Mouse (Mus musculus): Measurements from ENCODE around the gene Usp54. TPM values are rescaled to one million over a fixed set of nuclear protein-coding genes. Genes with fewer than 3 reads are reported as not detected.
"Not testable (repeated sequence)": the region's sequence is repeated elsewhere in the genome, so short reads cannot be mapped to it uniquely, and the experiment has no call there.

Gene Usp54
- total RNA-seq, 1 experiment from 2014 or later: 16.7 TPM

GRCm38 (mm10) chr14:20609519-20609918 lies 31.3 kb downstream of the Usp54 start:
- DNase-seq: no peak

DNA sequence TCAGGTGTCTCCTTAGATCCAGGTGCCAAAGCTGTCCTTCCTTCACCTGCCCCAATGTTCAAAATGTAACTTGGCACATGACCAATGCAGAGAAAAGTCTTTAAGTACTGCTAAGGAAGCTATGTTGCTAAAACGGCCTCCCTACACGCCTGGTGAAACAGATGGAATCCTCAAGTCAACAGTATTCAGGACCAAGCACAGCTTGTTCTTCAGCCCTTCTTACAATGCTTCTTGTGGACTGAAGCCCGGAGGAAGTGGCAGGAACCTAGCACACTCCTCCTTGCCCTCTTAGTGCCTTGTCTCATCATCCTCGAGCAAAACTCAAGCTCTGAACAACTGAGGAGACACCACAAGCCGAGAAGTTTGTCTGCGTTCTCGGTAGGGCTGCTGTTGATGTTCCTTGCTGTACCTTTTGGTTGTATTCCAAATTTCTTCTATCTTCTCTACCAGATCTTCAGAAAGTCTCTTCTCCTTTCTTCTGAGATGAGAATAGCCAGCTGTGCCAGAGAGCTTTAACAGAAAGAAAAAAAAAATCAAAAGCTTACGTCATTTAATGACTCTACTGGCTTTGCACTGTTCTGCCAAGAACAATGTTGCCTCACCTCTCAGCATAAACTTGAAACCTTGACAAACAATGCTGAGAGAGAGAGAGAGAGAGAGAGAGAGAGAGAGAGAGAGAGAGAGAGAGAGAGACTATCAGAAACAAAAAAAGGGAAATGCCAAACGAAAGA lies 33.3 kb downstream of the Usp54 start:
- no peak for DNase-seq

DNA sequence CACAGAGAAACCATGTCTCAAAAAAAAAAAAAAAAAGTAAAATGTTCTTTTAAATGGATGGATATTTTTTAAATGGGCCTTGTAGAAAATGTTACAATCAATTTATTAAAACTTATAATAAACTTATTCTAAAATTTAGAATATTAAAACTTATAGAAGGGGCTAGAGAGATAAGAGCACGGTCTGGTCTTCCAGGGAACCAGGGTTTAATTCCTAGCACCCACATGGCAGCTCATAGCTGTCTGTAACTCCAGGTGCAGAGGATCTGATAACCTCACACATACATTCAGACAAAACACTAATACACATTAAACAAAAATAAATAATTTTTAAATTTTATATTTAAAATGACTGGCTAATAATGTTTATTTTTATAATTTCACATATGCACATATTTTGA lies 39.6 kb downstream of the Usp54 start:
- no peak for DNase-seq

DNA sequence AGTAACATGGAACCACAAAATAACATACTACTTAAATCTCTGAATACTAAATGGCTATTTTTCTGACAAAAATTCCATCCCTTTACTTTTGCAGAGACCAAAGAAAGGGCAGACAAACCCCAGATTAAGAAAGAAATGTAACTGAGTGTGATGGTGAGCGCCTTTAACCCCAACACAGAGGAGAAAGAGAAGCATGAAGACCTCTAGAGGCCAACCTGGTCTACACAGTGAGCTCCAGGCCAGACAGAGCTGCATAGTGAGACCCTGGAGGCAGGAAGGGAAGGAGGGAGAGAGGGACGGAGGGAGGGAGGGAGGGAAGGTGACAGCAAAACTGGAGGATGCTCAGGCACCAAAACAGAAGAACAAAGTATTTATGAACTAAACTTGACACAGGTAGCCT lies 40.7 kb downstream of the Usp54 start:
- DNase-seq: no peak

DNA sequence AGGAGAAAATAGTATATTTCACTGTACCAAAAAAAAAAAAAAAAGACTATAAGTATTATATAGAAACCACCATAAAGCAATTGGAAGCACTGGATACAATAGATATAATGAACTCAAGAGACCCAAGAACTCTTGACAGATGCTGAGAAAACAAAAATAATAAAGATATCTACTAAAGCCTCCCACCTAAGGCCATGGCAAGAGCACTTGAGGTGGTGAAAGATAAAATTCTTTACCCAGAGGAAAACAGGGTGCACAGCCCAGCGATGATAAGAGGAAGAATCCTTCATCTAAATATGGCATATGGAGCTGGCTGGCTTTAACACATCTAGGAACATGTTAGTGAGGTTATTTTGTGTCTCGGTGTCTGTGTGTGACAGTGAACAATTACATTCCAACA lies 41.3 kb downstream of the Usp54 start:
- DNase-seq: no peak

GRCm38 (mm10) chr14:20595781-20596180 lies 45.1 kb downstream of the Usp54 start:
- no peak for DNase-seq

- DNase-seq: no peak
These were observed 53.4 kb downstream of the Usp54 start for GRCm38 (mm10) chr14:20587458-20587857.

GRCm38 (mm10) chr14:20578822-20579407 lies 61.9 kb downstream of the Usp54 start:
- no peak for DNase-seq

- peak; percentile 65 for DNase-seq
These were observed 64.7 kb downstream of the Usp54 start for GRCm38 (mm10) chr14:20576179-20576578.

- not testable (repeated sequence) for DNase-seq
These were observed 67.7 kb downstream of the Usp54 start for GRCm38 (mm10) chr14:20573196-20573595.

- DNase-seq: no peak
These were observed 75.4 kb downstream of the Usp54 start for GRCm38 (mm10) chr14:20565256-20566021.

DNA sequence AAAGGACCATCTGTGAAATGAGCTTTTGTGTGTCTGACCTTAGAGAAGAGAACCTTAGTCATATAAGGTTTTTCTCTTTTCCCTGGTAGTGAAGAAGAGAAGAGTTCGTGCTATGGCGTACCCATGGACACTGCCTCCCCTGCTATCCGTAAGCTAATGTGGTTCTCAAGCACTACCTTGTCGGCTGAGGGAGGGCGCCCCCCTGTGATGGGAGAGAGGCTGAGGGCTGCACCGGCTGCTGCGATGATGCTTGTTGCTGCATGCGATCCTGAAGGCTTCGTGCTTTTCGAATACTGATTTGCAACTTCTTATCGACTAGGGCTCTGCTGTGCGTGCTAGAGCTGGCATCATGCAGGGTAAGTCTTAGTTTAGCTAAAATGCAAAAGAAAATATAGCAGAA lies 76.2 kb downstream of the Usp54 start:
- DNase-seq: peak; percentile 4

DNA sequence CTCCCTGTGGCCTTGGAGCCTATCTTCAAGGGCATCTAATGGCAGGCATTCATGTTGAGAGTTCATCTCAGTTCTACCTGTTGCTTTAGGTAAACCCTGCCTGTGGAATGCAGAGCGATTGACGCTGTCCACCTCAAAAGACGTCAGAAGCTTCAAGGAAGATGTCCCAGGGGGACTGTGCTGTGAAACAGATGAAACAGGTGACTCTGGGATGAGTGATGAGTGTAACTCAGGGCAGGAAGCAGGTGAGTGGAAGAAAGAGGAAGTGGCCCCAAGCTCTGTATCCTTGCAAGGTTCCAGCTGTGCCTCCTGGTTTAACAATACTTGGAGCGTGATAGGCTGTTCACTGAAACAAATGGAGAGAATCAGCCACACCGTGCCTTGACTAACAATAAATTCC lies 79.0 kb downstream of the Usp54 start:
- no peak for DNase-seq

GRCm38 (mm10) chr14:20550136-20550535 lies 90.7 kb downstream of the Usp54 start:
- no peak for DNase-seq

DNA sequence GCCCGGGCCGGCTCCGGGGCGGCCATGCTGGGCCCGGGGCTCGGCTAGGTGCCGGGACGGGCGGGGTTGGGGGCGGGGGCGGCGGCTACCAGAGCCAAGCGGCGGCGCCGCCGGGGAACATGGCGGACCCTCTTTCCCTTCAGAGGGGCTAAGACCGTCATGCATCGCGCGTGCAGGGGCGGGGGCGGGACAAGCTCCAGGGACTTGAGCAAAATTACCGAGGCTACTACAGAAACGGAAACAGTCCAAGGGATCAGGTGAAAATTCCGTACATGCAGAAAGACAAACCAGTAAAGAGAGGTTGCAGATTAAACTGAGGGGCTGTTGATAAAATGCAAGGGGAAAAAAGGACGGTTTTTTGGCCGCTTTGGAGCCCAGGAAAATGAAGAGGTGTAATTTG lies 94.4 kb downstream of the Usp54 start, which contains the start of gene Ppp3cb:
TSS of gene Ppp3cb (minus strand) at position 159 of the 400 bp plus-strand sequence.
- peak; percentile 83 for DNase-seq

DNA sequence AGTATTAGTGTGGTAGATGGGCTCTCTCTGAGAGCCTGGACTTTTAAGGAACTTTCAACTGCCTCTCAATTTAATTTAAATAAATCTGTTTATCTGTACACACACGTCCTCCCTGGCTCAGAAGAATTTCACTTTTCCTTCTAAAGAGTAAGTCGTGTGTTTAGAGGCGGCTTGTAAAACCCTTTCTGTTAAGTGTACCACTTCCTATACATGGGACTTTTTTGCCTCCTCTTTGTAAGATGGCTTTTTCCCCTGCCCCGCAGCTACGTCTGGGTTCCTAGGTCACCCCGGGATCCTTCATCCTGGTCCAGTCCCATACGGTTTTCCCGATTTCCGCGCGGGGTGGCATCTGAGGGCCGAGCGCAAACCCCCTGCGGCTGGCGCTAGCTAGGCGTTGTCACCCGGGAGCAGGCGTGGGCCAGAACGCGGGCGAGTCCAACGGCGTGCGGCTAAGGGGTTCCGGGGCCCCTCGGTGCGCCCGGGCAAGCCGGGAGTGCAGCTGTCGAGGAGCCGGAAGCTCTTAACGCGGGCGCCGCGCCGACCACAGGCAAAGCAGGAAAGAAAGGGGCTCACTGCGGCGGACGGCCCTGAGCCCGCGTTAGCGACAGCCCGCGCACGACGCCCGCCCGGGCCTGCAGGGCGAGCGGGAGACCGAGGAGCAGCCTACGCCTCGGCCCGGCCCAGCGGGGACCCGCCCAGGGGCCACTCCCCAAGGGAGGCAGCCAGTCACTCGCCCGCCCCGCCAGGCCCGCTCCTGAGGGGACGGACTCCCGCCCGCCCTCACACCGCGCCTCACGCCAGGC lies 95.1 kb downstream of the Usp54 start:
- peak; percentile 96 for DNase-seq

DNA sequence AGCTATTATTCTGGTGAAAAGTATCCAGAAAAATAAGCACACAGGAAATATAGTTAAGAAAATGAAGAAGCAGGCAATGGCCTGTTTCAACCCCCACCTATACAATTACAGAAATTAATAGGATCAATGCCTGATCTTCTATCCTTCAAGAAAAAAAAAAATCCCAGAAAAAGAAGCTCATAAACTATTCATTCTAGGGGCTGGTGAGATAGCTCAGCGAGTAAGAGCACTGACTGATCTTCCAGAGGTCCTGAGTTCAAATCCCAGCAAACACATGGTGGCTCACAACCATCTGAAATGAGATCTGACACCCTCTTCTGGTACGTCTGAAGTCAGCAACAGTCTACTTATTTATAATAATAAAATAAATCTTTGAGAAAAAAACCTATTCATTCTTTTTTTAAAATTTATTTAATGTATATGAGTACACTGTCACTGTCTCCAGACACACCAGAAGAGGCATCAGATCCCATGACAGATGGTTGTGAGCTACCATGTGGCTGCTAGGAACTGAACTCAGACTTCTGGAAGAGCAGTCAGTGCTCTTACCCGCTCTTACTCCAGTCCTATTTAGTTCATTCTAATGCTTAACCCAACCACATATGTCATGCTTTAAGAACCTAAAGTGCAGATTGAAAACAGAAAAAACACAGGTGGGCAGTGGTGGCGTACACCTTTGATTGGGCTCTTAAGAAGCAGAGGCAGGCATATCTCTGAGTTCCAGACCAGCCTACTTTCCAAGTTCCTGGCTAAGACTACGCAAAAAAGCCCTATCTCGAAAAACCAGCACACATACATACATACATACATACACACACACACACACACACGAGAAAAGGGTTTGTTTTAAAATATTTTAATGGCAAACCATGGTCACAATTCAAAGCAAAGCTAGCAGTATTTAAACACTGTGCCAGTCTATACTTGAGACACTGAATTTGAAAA lies 96.1 kb downstream of the Usp54 start:
- no peak for DNase-seq

DNA sequence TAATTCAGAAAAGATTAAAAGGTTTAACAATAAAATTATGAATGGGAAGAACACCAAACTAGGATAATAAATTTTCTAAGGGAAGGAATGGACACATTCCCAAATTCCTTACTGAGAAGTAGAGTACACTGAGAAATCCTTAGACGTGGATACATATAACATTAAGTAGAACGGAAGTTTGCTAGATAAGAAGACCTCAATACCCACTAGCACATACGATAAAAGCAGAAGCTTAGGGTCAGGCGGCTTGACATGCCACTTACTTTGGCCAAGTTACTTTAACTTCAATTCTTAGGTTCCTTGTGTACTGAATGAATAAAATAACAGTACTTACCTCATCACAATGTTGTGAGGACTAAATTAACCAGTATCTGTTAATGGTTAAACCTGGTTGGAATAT lies 111.2 kb downstream of the Usp54 start:
- DNase-seq: no peak

- no peak for DNase-seq
These were observed 120.7 kb downstream of the Usp54 start for GRCm38 (mm10) chr14:20520179-20520578.

- DNase-seq: no peak
These were observed 132.4 kb downstream of the Usp54 start for GRCm38 (mm10) chr14:20508424-20508823.

- DNase-seq: no peak
These were observed 137.9 kb downstream of the Usp54 start for GRCm38 (mm10) chr14:20502966-20503365.
